29 mouse cellular contexts compared by ENCODE assay signal in the genomic region with DNA sequence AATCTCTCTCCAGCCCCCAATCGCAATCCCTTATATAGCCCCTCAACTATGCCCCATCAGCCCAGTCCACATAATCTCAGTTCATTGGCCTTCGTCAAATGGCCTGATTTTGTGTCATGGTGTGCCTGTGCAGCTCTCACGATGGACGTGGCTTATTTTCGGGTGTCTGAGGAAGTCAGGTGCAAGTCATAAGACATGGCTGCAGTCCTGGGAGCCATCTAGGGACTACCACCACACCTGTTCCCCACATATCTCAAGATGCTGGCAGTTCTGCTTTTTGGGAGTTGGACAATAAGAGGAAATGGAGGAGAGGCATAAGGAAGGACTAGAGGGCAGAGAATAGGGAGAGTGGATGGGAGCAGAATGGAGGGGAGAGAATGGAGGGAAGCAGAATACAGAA. TPM values are rescaled to one million over a fixed set of nuclear protein-coding genes. Genes with fewer than 3 reads are reported as not detected.
"Had no signal": no experiment of that assay in that cellular context is flagged by ENCODE, and none has a peak within 500 bp of the region (broad histone marks: within the 10 kb centered on the region; RNA-seq: fewer than 3 reads in every experiment).

No protein-coding gene starts in this region.

- H3K9ac ChIP-seq: liver, embryonic 15.5 days; liver, postnatal 0 days; lung, embryonic 15.5 days; midbrain, embryonic 12.5 days; midbrain, embryonic 15.5 days; neural tube, embryonic 13.5 days; neural tube, embryonic 15.5 days had no signal

- H3K36me3 ChIP-seq: liver, embryonic 15.5 days; lung, embryonic 15.5 days; midbrain, embryonic 12.5 days; midbrain, embryonic 15.5 days; neural tube, embryonic 13.5 days; neural tube, embryonic 15.5 days had no signal

- H3K4me2 ChIP-seq: liver, embryonic 15.5 days; lung, embryonic 15.5 days; midbrain, embryonic 12.5 days; midbrain, embryonic 15.5 days; neural tube, embryonic 13.5 days; neural tube, embryonic 15.5 days had no signal

- ATAC-seq: liver, postnatal 0 days; lung, postnatal 0 days; midbrain, embryonic 15.5 days had no signal

- H3K4me3 ChIP-seq: liver, embryonic 15.5 days; lung, embryonic 15.5 days; megakaryocyte, embryonic 14.5 days; midbrain, embryonic 12.5 days; midbrain, embryonic 15.5 days; neural tube, embryonic 13.5 days; neural tube, embryonic 15.5 days had no signal

- H3K9me3 ChIP-seq: liver, embryonic 15.5 days; lung, embryonic 15.5 days; midbrain, embryonic 12.5 days; midbrain, embryonic 15.5 days; neural tube, embryonic 13.5 days; neural tube, embryonic 15.5 days had no signal

- H3K27ac ChIP-seq: liver, embryonic 15.5 days; lung, embryonic 15.5 days; macrophage; midbrain, embryonic 12.5 days; midbrain, embryonic 15.5 days; neural tube, embryonic 13.5 days; neural tube, embryonic 15.5 days had no signal

- H3K4me1 ChIP-seq: lung, embryonic 15.5 days had no signal

- DNase-seq: liver, postnatal 0 days; lung, adult 2 months; lung, postnatal 14 days; lung, postnatal 36 days; retina, postnatal 1 day; right cerebral cortex, adult 18-20 months; right cerebral cortex, postnatal 25 days; right cerebral cortex, postnatal 4 days; spleen, adult 18-20 months; thymus, adult 18-20 months; thymus, postnatal 14 days; thymus, postnatal 36 days had no signal

RNA-seq across cellular contexts. Expression of gene H2-T3, which starts 43.5 kb away (rescaled TPM):
- total RNA-seq: megakaryocyte progenitor cell, adult 5-6 weeks; midbrain, postnatal 0 days; monocyte, adult 5-6 weeks had no signal
- polyA plus RNA-seq: liver, embryonic 15.5 days; liver, postnatal 0 days; lung, adult 2 months; macrophage; midbrain, embryonic 12.5 days; midbrain, postnatal 0 days; neural tube, embryonic 11.5 days; neural tube, embryonic 13.5 days; neural tube, embryonic 15.5 days; stomach, embryonic 14.5 days had no signal

RNA-seq across cellular contexts. Expression of gene H2-M10.2, which starts 52.7 kb away (rescaled TPM):
- total RNA-seq: megakaryocyte progenitor cell, adult 5-6 weeks; midbrain, postnatal 0 days; monocyte, adult 5-6 weeks had no signal
- polyA plus RNA-seq: liver, embryonic 15.5 days; liver, postnatal 0 days; lung, adult 2 months; lung, postnatal 0 days; macrophage; midbrain, postnatal 0 days; neural tube, embryonic 11.5 days; neural tube, embryonic 13.5 days; small intestine, adult 2 months; stomach, embryonic 16.5 days; thymus, postnatal 0 days had no signal
